Mouse (Mus musculus): ENCODE data around the gene Ptprcap. TPM values are rescaled to one million over a fixed set of nuclear protein-coding genes. Genes with fewer than 3 reads are reported as not detected.

Ptprcap gene
- total and polyA plus RNA-seq, 2 experiments = 1.7 to 8.2 TPM

DNA sequence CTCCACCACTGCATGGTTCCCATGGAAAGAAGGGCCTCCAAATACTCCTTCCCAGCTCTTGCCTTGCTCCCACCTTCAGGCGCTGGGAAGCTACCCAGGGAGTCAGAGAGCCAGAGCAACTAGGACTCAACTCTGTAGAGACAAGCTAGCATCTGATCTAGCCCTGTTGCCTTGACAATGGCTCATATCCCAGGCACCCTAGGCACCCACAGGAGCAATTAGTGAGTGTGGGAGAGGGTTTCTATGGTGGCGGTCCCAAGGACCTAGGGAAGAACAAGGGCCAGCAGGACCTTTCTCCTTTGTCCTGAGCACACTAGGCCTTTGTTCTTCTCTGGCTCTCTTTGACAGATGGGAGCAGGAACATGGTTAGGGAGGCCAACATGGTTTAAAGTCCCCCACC lies 30.3 kb downstream of the Ptprcap start:
- DNase-seq (ENCODE audit: extremely low read depth, low read depth, low spot score) = no peak
- Histone ChIP-seq H3K79me2 (ENCODE audit: control insufficient read depth, insufficient read depth, low read length) (no peaks in the 10 kb centered on the region), H3K4me3 (ENCODE audit: insufficient read depth, low read depth, low read length) (no peak overlapping the region), H3K36me3 (ENCODE audit: control insufficient read depth, insufficient read depth, low read length) (no peaks in the 10 kb centered on the region), H3K9ac (ENCODE audit: low read depth, low read length) (no peak overlapping the region), H3K27ac (replicated peaks; ENCODE audit: insufficient read depth, low read depth, low read length) (no peak overlapping the region), H3K4me1 (ENCODE audit: control insufficient read depth, insufficient read depth, low read length) (no peaks in the 10 kb centered on the region), H3K27me3 (ENCODE audit: control insufficient read depth, insufficient read depth, low read length) (no peaks in the 10 kb centered on the region)
- 96% methylated on average over 2 of the region's 2 CpGs for WGBS
- TF ChIP-seq POLR2A (IDR thresholded peaks at IDR 0.05; ENCODE audit: extremely low read depth, insufficient read depth, low read length) = no peak
- TF ChIP-seq CTCF (IDR thresholded peaks at IDR 0.05; ENCODE audit: low read depth, low read length) = no peak

DNA sequence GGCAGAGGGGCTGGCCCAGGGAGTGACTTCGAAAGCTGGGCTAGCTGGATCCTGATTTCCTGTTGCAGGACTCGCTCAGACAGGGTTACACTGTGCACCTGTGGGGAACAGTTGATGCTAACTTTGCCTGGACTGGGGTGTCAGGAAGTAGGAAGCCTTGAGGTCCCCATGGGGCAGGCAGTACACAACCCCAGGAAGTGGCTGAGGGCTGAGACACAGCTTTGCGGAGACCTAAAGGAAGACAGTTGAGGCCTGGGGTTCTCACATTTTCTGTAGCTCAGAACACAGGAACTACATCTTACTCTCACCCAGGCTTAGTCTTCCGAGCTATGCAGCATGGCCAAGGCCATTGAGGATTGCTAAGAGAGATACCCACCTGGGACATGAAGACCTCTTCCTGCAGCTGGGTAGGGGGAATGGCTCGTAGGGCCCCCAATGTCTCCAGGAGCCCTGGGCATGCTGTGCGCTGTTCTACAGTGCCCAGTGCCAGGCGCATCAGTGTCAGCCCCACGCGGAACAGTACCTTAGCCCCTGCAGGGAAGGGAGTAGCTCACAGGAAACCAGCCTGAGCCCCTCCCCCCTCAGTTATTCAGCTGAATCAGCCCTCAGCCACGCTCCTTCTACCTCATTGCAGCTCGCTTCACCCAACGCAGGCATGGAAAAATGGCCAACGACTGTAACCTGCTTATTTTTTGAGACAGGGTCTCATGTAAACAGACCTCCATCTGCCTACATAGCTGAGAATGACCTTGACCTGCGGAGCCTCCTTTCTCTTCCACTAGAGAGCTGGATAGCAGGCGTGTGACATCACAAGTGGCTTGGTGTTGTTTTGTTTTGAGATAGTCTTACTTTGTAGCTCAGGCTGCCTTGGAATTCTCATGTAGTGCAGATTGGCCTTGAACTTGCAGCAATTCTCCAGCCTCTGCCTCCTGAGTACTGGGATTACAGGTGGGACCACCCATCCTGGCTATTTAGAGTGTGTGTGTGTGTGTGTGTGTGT lies 31.9 kb downstream of the Ptprcap start:
- no peak overlapping the region for H3K27ac ChIP-seq (replicated peaks; ENCODE audit: insufficient read depth, low read depth, low read length)
- WGBS = 70% methylated on average over 15 of the region's 15 CpGs
- H3K9ac ChIP-seq (ENCODE audit: low read depth, low read length) = peak overlapping the region; percentile 9; the same call in 1 of the 2 replicates
- H3K4me1 ChIP-seq (ENCODE audit: control insufficient read depth, insufficient read depth, low read length) = no peaks in the 10 kb centered on the region
- H3K36me3 ChIP-seq (ENCODE audit: control insufficient read depth, insufficient read depth, low read length) = no peaks in the 10 kb centered on the region
- no peak for TF ChIP-seq POLR2A (IDR thresholded peaks at IDR 0.05; ENCODE audit: extremely low read depth, insufficient read depth, low read length)
- TF ChIP-seq CTCF (IDR thresholded peaks at IDR 0.05; ENCODE audit: low read depth, low read length) = no peak
- no peaks in the 10 kb centered on the region for H3K79me2 ChIP-seq (ENCODE audit: control insufficient read depth, insufficient read depth, low read length)
- DNase-seq (ENCODE audit: extremely low read depth, low read depth, low spot score) = no peak
- H3K27me3 ChIP-seq (ENCODE audit: control insufficient read depth, insufficient read depth, low read length) = no peaks in the 10 kb centered on the region
- no peak overlapping the region for H3K4me3 ChIP-seq (ENCODE audit: insufficient read depth, low read depth, low read length)

DNA sequence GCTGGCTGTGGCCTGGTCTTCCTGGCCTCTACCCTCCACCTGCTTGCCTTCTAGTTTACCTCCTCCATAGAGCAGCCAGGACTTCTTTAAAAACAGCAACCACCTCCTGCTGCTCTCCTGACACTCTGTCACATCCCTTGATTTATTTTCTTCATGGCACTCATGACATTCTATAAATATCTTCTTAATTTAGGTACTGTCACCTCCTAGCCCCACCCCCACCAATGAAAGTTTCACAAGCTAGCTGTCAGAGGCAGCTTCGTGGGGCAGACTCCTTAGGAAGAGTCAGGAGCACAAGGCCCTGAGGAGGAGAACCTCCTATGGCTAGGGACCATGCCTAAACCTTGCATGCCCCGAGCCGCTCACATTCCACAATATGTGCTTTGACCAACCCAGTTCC lies 33.9 kb downstream of the Ptprcap start:
- Histone ChIP-seq H3K27ac (replicated peaks; ENCODE audit: insufficient read depth, low read depth, low read length) (no peak overlapping the region), H3K79me2 (ENCODE audit: control insufficient read depth, insufficient read depth, low read length) (peaks cover 3% of the 10 kb centered on the region; the same call in 1 of the 2 replicates), H3K9ac (ENCODE audit: low read depth, low read length) (no peak overlapping the region), H3K36me3 (ENCODE audit: control insufficient read depth, insufficient read depth, low read length) (no peaks in the 10 kb centered on the region), H3K4me1 (ENCODE audit: control insufficient read depth, insufficient read depth, low read length) (no peaks in the 10 kb centered on the region), H3K27me3 (ENCODE audit: control insufficient read depth, insufficient read depth, low read length) (no peaks in the 10 kb centered on the region), H3K4me3 (ENCODE audit: insufficient read depth, low read depth, low read length) (no peak overlapping the region)
- DNase-seq (ENCODE audit: extremely low read depth, low read depth, low spot score) = no peak
- TF ChIP-seq CTCF (IDR thresholded peaks at IDR 0.05; ENCODE audit: low read depth, low read length) (no peak), POLR2A (IDR thresholded peaks at IDR 0.05; ENCODE audit: extremely low read depth, insufficient read depth, low read length) (no peak)
- 91% methylated on average over 3 of the region's 3 CpGs for WGBS

DNA sequence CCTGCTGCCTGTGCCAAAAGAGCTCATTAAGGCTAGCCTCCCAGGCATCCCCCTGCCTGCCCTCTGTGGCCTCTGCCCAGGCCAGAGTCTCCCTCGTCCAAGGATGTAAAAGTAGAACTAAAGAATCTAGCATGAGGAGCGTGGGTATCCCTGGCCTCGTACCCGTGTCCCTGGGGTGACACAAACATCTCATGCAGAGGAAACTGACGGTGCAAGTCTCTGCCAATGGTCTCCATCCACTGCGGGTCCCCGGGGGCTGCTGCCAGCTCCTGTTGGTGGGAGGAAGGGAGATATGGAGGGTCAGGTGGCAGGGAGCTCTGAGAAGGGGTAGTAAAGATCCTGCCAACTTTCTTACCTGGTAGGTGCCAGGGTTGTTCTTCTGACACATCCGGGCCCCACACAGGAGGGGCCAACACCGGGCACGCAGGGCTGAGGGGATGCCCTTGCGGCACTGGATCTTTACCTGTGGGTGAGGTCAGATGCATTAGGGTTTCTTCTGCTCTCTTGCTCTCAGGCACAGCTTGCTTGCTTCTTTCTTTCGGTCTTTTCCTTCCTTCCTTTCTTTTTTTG lies 35.7 kb downstream of the Ptprcap start:
- Histone ChIP-seq H3K4me1 (ENCODE audit: control insufficient read depth, insufficient read depth, low read length) (peaks cover 12% of the 10 kb centered on the region), H3K4me3 (ENCODE audit: insufficient read depth, low read depth, low read length) (no peak overlapping the region), H3K36me3 (ENCODE audit: control insufficient read depth, insufficient read depth, low read length) (peaks cover 2% of the 10 kb centered on the region; the same call in 1 of the 2 replicates), H3K79me2 (ENCODE audit: control insufficient read depth, insufficient read depth, low read length) (peaks cover 14% of the 10 kb centered on the region), H3K27me3 (ENCODE audit: control insufficient read depth, insufficient read depth, low read length) (no peaks in the 10 kb centered on the region), H3K27ac (replicated peaks; ENCODE audit: insufficient read depth, low read depth, low read length) (no peak overlapping the region), H3K9ac (ENCODE audit: low read depth, low read length) (no peak overlapping the region)
- TF ChIP-seq CTCF (IDR thresholded peaks at IDR 0.05; ENCODE audit: low read depth, low read length) (no peak), POLR2A (IDR thresholded peaks at IDR 0.05; ENCODE audit: extremely low read depth, insufficient read depth, low read length) (no peak)
- 91% methylated on average over 12 of the region's 12 CpGs for WGBS
- DNase-seq (ENCODE audit: extremely low read depth, low read depth, low spot score) = no peak

DNA sequence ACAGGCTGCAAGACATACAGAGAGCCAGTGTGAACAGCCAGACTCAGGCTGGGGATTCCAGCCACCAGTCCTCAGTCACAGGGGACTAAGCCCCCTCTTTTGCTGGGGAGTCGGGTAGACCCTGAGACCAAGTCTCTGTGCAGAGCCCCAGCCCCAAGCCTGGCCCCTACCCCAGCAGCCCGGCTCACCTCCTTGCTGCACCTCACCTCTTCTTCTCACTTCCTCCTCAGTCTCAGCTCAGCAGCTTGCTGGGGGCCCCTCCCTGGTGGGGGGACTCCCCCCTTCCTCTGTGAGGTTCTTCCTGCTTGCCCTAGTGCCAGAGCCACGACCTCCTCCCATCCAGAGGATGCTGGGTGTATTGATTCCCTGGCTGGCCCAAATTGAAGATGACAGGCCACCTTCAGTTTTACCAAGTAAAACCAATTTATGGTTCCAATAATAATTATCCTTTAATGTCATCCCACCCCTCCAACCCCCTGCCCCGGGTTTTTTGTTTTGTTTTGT lies 37.5 kb downstream of the Ptprcap start, which contains the start of gene Tbc1d10c:
Gene Tbc1d10c, minus strand, starts transcription at position 454 of the 504 bp plus-strand sequence.
- H3K9ac ChIP-seq (ENCODE audit: low read depth, low read length) = peak within 1 kb of the TSS; percentile 96
- peak within 1 kb of the TSS; percentile 96 for H3K4me3 ChIP-seq (ENCODE audit: insufficient read depth, low read depth, low read length)
- no peaks in the 10 kb centered on the region for H3K27me3 ChIP-seq (ENCODE audit: control insufficient read depth, insufficient read depth, low read length)
- H3K4me1 ChIP-seq (ENCODE audit: control insufficient read depth, insufficient read depth, low read length) = peaks cover 24% of the 10 kb centered on the region
- no peak for DNase-seq (ENCODE audit: extremely low read depth, low read depth, low spot score)
- WGBS = 51% methylated on average over 4 of the region's 4 CpGs
- peaks cover 6% of the 10 kb centered on the region; the same call in 1 of the 2 replicates for H3K36me3 ChIP-seq (ENCODE audit: control insufficient read depth, insufficient read depth, low read length)
- H3K79me2 ChIP-seq (ENCODE audit: control insufficient read depth, insufficient read depth, low read length) = peaks cover 14% of the 10 kb centered on the region
- peak within 1 kb of the TSS; percentile 73 for H3K27ac ChIP-seq (replicated peaks; ENCODE audit: insufficient read depth, low read depth, low read length)
- TF ChIP-seq CTCF (IDR thresholded peaks at IDR 0.05; ENCODE audit: low read depth, low read length) (no peak), POLR2A (IDR thresholded peaks at IDR 0.05; ENCODE audit: extremely low read depth, insufficient read depth, low read length) (no peak)

Data from liver, adult 2 months (tissue).